Mouse (Mus musculus) E14TG2a.4 (cell line): ENCODE measurements around the gene Smarca5.

Experiments
- H3K27me3 ChIP-seq: 2 replicates; pipeline ENCODE4 v1.6.1; 2014; ENCODE audit warnings: low read length, control low read depth; ENCODE audit not compliant: insufficient read depth
- H3K36me3 ChIP-seq: 2 replicates; pipeline ENCODE4 v1.6.1; 2014; ENCODE audit warnings: low read length, control low read depth; ENCODE audit not compliant: insufficient read depth
- H3K4me1 ChIP-seq: replicated peaks from 2 replicates; pipeline ENCODE4 v1.6.1; 2014; ENCODE audit warnings: low read depth, low read length, control low read depth
- H3K4me3 ChIP-seq: replicated peaks from 2 replicates; pipeline ENCODE4 v1.5.1; 2014; ENCODE audit warnings: mild to moderate bottlenecking, low read length
- H3K9me3 ChIP-seq: 2 replicates; pipeline ENCODE4 v1.6.1; 2014; ENCODE audit warnings: low read length, control low read depth
- CTCF ChIP-seq: conservative IDR thresholded peaks from 2 replicates; pipeline ENCODE4 v1.5.1; 2014; ENCODE audit warnings: low read length
- NANOG ChIP-seq: IDR thresholded peaks from 2 replicates; pipeline ENCODE4 v1.6.1; 2014; ENCODE audit warnings: borderline replicate concordance, low read length, mixed read lengths
- POU5F1 ChIP-seq: IDR thresholded peaks from 2 replicates; pipeline ENCODE4 v1.6.1; 2014; ENCODE audit warnings: low read length, borderline replicate concordance

Smarca5 gene

GRCm38 (mm10) chr8:80753017-80753715 lies 13.9 kb upstream of the Smarca5 start:
- H3K27me3 ChIP-seq = no peaks in the 10 kb centered on the region
- H3K9me3 ChIP-seq = no peaks in the 10 kb centered on the region
- peaks cover 43% of the 10 kb centered on the region for H3K4me1 ChIP-seq
- H3K36me3 ChIP-seq = no peaks in the 10 kb centered on the region
- TF ChIP-seq CTCF = peak; percentile 70
- TF ChIP-seq NANOG = no peak
- H3K4me3 ChIP-seq = no peak overlapping the region

- TF ChIP-seq POU5F1 = no peak
- TF ChIP-seq CTCF = no peak
- no peak for TF ChIP-seq NANOG
- Histone ChIP-seq H3K36me3 (no peaks in the 10 kb centered on the region), H3K4me1 (peaks cover 43% of the 10 kb centered on the region), H3K27me3 (no peaks in the 10 kb centered on the region), H3K9me3 (no peaks in the 10 kb centered on the region), H3K4me3 (no peak overlapping the region)
These were observed 13.1 kb upstream of the Smarca5 start for GRCm38 (mm10) chr8:80752429-80752828.

- no peaks in the 10 kb centered on the region for H3K36me3 ChIP-seq
These were observed 9.8 kb upstream of the Smarca5 start for GRCm38 (mm10) chr8:80749091-80749490.

GRCm38 (mm10) chr8:80739932-80740331 lies 635 bp upstream of the Smarca5 start:
- H3K27me3 ChIP-seq = no peaks in the 10 kb centered on the region
- no peaks in the 10 kb centered on the region for H3K9me3 ChIP-seq
- peaks cover 37% of the 10 kb centered on the region for H3K4me1 ChIP-seq
- TF ChIP-seq CTCF (no peak), NANOG (no peak)
- peak overlapping the region; percentile 99 for H3K4me3 ChIP-seq
- peaks cover 12% of the 10 kb centered on the region for H3K36me3 ChIP-seq

More at GRCm38 (mm10) chr8:80749091-80749490, 9.8 kb upstream of the Smarca5 start:
- peaks cover 43% of the 10 kb centered on the region for H3K4me1 ChIP-seq
- TF ChIP-seq POU5F1 (no peak), CTCF (no peak), NANOG (no peak)
- H3K4me3 ChIP-seq = no peak overlapping the region
- no peaks in the 10 kb centered on the region for H3K27me3 ChIP-seq
- H3K9me3 ChIP-seq = no peaks in the 10 kb centered on the region

- Histone ChIP-seq H3K4me1 (peaks cover 37% of the 10 kb centered on the region), H3K27me3 (no peaks in the 10 kb centered on the region)
- no peak for TF ChIP-seq POU5F1
- TF ChIP-seq CTCF = no peak
- no peak for TF ChIP-seq NANOG
These were observed 726 bp downstream of the Smarca5 start for GRCm38 (mm10) chr8:80738388-80739154.

GRCm38 (mm10) chr8:80738046-80738387 lies 1.3 kb downstream of the Smarca5 start:
- H3K27me3 ChIP-seq = no peaks in the 10 kb centered on the region
- H3K9me3 ChIP-seq = no peaks in the 10 kb centered on the region
- TF ChIP-seq NANOG (no peak), POU5F1 (no peak), CTCF (no peak)
- peaks cover 29% of the 10 kb centered on the region for H3K36me3 ChIP-seq
- H3K4me1 ChIP-seq = peaks cover 37% of the 10 kb centered on the region
- peak overlapping the region; percentile 99 for H3K4me3 ChIP-seq

More at GRCm38 (mm10) chr8:80738388-80739154, 726 bp downstream of the Smarca5 start:
- Histone ChIP-seq H3K36me3 (peaks cover 23% of the 10 kb centered on the region), H3K9me3 (no peaks in the 10 kb centered on the region), H3K4me3 (peak overlapping the region; percentile 99)

- peaks cover 33% of the 10 kb centered on the region for H3K4me1 ChIP-seq
- H3K9me3 ChIP-seq = no peaks in the 10 kb centered on the region
- H3K27me3 ChIP-seq = no peaks in the 10 kb centered on the region
- H3K36me3 ChIP-seq = peaks cover 78% of the 10 kb centered on the region
- no peak overlapping the region for H3K4me3 ChIP-seq
- TF ChIP-seq CTCF (no peak), POU5F1 (no peak), NANOG (no peak)
These were observed 7.0 kb downstream of the Smarca5 start for GRCm38 (mm10) chr8:80732326-80732725.

GRCm38 (mm10) chr8:80714461-80714860 lies 24.8 kb downstream of the Smarca5 start:
- Histone ChIP-seq H3K4me3 (no peak overlapping the region), H3K36me3 (peaks cover 77% of the 10 kb centered on the region), H3K9me3 (no peaks in the 10 kb centered on the region), H3K27me3 (no peaks in the 10 kb centered on the region), H3K4me1 (peaks cover 5% of the 10 kb centered on the region; the same call in 1 of the 2 replicates)
- TF ChIP-seq NANOG (no peak), CTCF (no peak), POU5F1 (no peak)
